Mouse (Mus musculus) stomach, embryonic 16.5 days (tissue): ENCODE measurements at regions not wholly inside any gene's neighbourhood (a gene's known extent, or its start where the extent isn't known, plus 50 kb on each side); places are given as distances from the start of the nearest gene placed in this dataset.
"Not testable (repeated sequence)": the region's sequence is repeated elsewhere in the genome, so short reads cannot be mapped to it uniquely, and the experiment has no call there.

Experiments used
- ATAC-seq: fragments of 200-750 bp; cut with Nextera tagmentation; 2 replicates; pipeline ENCODE4 v1.8.0; 2017; ENCODE audit warnings: moderate number of reproducible peaks, moderate TSS enrichment; ENCODE audit not compliant: insufficient read depth, low FRiP score
- H3K27ac ChIP-seq: fragments of 300-500 bp; sonication (generic); 2 replicates; pipeline ENCODE4 v1.5.1; 2014; ENCODE audit warnings: low read length
- H3K27me3 ChIP-seq: fragments of 300-500 bp; sonication (generic); 2 replicates; pipeline ENCODE4 v1.6.1; 2014; ENCODE audit warnings: low read length, control low read depth, mixed read lengths; ENCODE audit not compliant: control insufficient read depth, insufficient read depth
- H3K36me3 ChIP-seq: fragments of 300-500 bp; sonication (generic); 2 replicates; pipeline ENCODE4 v1.6.1; 2014; ENCODE audit warnings: low read length; ENCODE audit not compliant: control insufficient read depth, insufficient read depth
- H3K4me1 ChIP-seq: fragments of 300-500 bp; sonication (generic); 2 replicates; pipeline ENCODE4 v1.6.1; 2014; ENCODE audit warnings: low read length, control low read depth, mixed read lengths; ENCODE audit not compliant: control insufficient read depth, insufficient read depth
- H3K4me2 ChIP-seq: fragments of 300-500 bp; sonication (generic); 2 replicates; pipeline ENCODE4 v1.6.1; 2014; ENCODE audit warnings: low read depth, low read length, mixed read lengths
- H3K4me3 ChIP-seq: fragments of 300-500 bp; sonication (generic); replicated peaks from 2 replicates; pipeline ENCODE4 v1.5.1; 2014; ENCODE audit warnings: mild to moderate bottlenecking, low read length
- H3K9ac ChIP-seq: fragments of 300-500 bp; sonication (generic); 2 replicates; pipeline ENCODE4 v1.6.1; 2014; ENCODE audit warnings: low read length
- H3K9me3 ChIP-seq: fragments of 300-500 bp; sonication (generic); replicated peaks from 2 replicates; pipeline ENCODE4 v1.6.1; 2016; ENCODE audit warnings: low read length, control low read depth; ENCODE audit not compliant: control insufficient read depth
- WGBS: fragments of 180-500 bp; shearing (Covaris S2); extraction: QIAGEN DNeasy Blood & Tissue Kit; methylation state at CpG from one replicate; pipeline ENCODE4 v1.1.7; 2014; 5-methylcytosine and 5-hydroxymethylcytosine counted together

GRCm38 (mm10) chr9:3116311-3116710, 79.6 kb downstream of the Gm10715 start:
- WGBS = 90% methylated on average over 20 of the region's 20 CpGs
- H3K9me3 ChIP-seq, ATAC-seq: not testable (repeated sequence)

GRCm38 (mm10) chr9:3161181-3161580, 124.5 kb downstream of the Gm10715 start:
- Histone ChIP-seq H3K4me2 (no peak overlapping the region), H3K27ac (no peak overlapping the region), H3K36me3 (no peaks in the 10 kb centered on the region), H3K4me3 (no peak overlapping the region), H3K27me3 (no peaks in the 10 kb centered on the region), H3K9me3 (peaks cover 3% of the 10 kb centered on the region; the same call in 1 of the 2 replicates), H3K9ac (no peak overlapping the region), H3K4me1 (no peaks in the 10 kb centered on the region)
- no peak for ATAC-seq

More at GRCm38 (mm10) chr9:3116311-3116710, 79.6 kb downstream of the Gm10715 start:
- H3K4me3 ChIP-seq, H3K9ac ChIP-seq, H3K36me3 ChIP-seq, H3K4me1 ChIP-seq, H3K27me3 ChIP-seq, H3K27ac ChIP-seq, H3K4me2 ChIP-seq: not testable (repeated sequence)

- no peak overlapping the region for H3K9ac ChIP-seq
- ATAC-seq = no peak
- no peaks in the 10 kb centered on the region; the same call in 1 of the 2 replicates for H3K9me3 ChIP-seq
- no peaks in the 10 kb centered on the region for H3K4me1 ChIP-seq
- no peaks in the 10 kb centered on the region for H3K27me3 ChIP-seq
- H3K27ac ChIP-seq = no peak overlapping the region
- H3K36me3 ChIP-seq = no peaks in the 10 kb centered on the region
- H3K4me2 ChIP-seq = no peak overlapping the region
- no peak overlapping the region for H3K4me3 ChIP-seq
Measured at GRCm38 (mm10) chr9:3184343-3184742, 147.7 kb downstream of the Gm10715 start.

- no peak overlapping the region for H3K9ac ChIP-seq
- H3K36me3 ChIP-seq = no peaks in the 10 kb centered on the region
- WGBS = 30% methylated on average over 33 of the region's 33 CpGs
- no peak overlapping the region for H3K4me3 ChIP-seq
- no peaks in the 10 kb centered on the region for H3K4me1 ChIP-seq
- no peaks in the 10 kb centered on the region for H3K27me3 ChIP-seq
- ATAC-seq = peak; percentile 60; the same call in 1 of the 2 replicates
- H3K9me3 ChIP-seq = no peaks in the 10 kb centered on the region; the same call in 1 of the 2 replicates
- H3K4me2 ChIP-seq = peak overlapping the region; percentile 29; the same call in 1 of the 2 replicates
- H3K27ac ChIP-seq = no peak overlapping the region
Measured at GRCm38 (mm10) chr9:3199151-3200018, 135.6 kb upstream of the Alkbh8 start.

GRCm38 (mm10) chr9:3200019-3200347, 135.0 kb upstream of the Alkbh8 start:
- H3K4me1 ChIP-seq, H3K9me3 ChIP-seq, H3K4me3 ChIP-seq, H3K27ac ChIP-seq, H3K9ac ChIP-seq, ATAC-seq, H3K27me3 ChIP-seq, H3K36me3 ChIP-seq: not testable (repeated sequence)
- WGBS = 46% methylated on average over 16 of the region's 16 CpGs
- peak overlapping the region; percentile 29; the same call in 1 of the 2 replicates for H3K4me2 ChIP-seq

GRCm38 (mm10) chr9:3208120-3208519, 126.8 kb upstream of the Alkbh8 start:
- H3K27me3 ChIP-seq, H3K9me3 ChIP-seq, H3K4me1 ChIP-seq, ATAC-seq, H3K4me3 ChIP-seq, H3K36me3 ChIP-seq, H3K4me2 ChIP-seq, H3K9ac ChIP-seq, H3K27ac ChIP-seq: not testable (repeated sequence)
- WGBS = 91% methylated on average over 1 of the region's 1 CpGs

- no peaks in the 10 kb centered on the region for H3K36me3 ChIP-seq
- H3K27me3 ChIP-seq = no peaks in the 10 kb centered on the region
- H3K9ac ChIP-seq = no peak overlapping the region
- ATAC-seq = peak; percentile 100
- H3K4me1 ChIP-seq = no peaks in the 10 kb centered on the region
- no peak overlapping the region for H3K4me2 ChIP-seq
- no peak overlapping the region for H3K27ac ChIP-seq
- no peaks in the 10 kb centered on the region for H3K9me3 ChIP-seq
- 63% methylated on average over 10 of the region's 10 CpGs for WGBS
- H3K4me3 ChIP-seq = no peak overlapping the region
Measured at GRCm38 (mm10) chr9:3258396-3259300, 76.3 kb upstream of the Alkbh8 start.

- H3K9ac ChIP-seq = no peak overlapping the region
- no peak for ATAC-seq
- H3K4me3 ChIP-seq = no peak overlapping the region
- no peak overlapping the region for H3K4me2 ChIP-seq
- H3K4me1 ChIP-seq = no peaks in the 10 kb centered on the region
- no peaks in the 10 kb centered on the region for H3K9me3 ChIP-seq
- H3K27me3 ChIP-seq = no peaks in the 10 kb centered on the region
- H3K36me3 ChIP-seq = no peaks in the 10 kb centered on the region
- no peak overlapping the region for H3K27ac ChIP-seq
- WGBS = 59% methylated on average over 5 of the region's 5 CpGs
Measured at GRCm38 (mm10) chr9:3260181-3260580, 74.8 kb upstream of the Alkbh8 start.

- H3K27me3 ChIP-seq = no peaks in the 10 kb centered on the region
Measured at GRCm38 (mm10) chr9:3260860-3261259, 74.1 kb upstream of the Alkbh8 start.

More at GRCm38 (mm10) chr9:3260860-3261259, 74.1 kb upstream of the Alkbh8 start:
- Histone ChIP-seq H3K9ac (no peak overlapping the region), H3K27ac (no peak overlapping the region), H3K36me3 (no peaks in the 10 kb centered on the region), H3K9me3 (no peaks in the 10 kb centered on the region), H3K4me3 (no peak overlapping the region), H3K4me1 (no peaks in the 10 kb centered on the region), H3K4me2 (no peak overlapping the region)
- 82% methylated on average over 2 of the region's 2 CpGs for WGBS
- ATAC-seq = no peak
